Mouse (Mus musculus) limb, embryonic 12.5 days (tissue): ENCODE measurements around the gene Cbfa2t2. TPM values are rescaled to one million over a fixed set of nuclear protein-coding genes. Genes with fewer than 3 reads are reported as not detected.

ENCODE experiments used
- ATAC-seq: fragments of 200-750 bp; cut with Nextera tagmentation; 2 replicates; pipeline ENCODE4 v1.8.0; 2017; ENCODE audit warnings: low read depth, moderate TSS enrichment; ENCODE audit not compliant: insufficient number of reproducible peaks, insufficient read depth, low FRiP score, low TSS enrichment
- H3K27ac ChIP-seq: fragments of 300-500 bp; sonication (generic); 2 replicates; pipeline ENCODE4 v1.5.1; 2016; ENCODE audit warnings: mild to moderate bottlenecking, moderate library complexity
- H3K27me3 ChIP-seq: fragments of 300-500 bp; sonication (generic); 2 replicates; pipeline ENCODE4 v1.6.1; 2016; ENCODE audit warnings: mild to moderate bottlenecking, moderate library complexity
- H3K36me3 ChIP-seq: fragments of 300-500 bp; sonication (generic); 2 replicates; pipeline ENCODE4 v1.6.1; 2016; ENCODE audit warnings: mild to moderate bottlenecking, moderate library complexity
- H3K4me1 ChIP-seq: fragments of 300-500 bp; sonication (generic); replicated peaks from 2 replicates; pipeline ENCODE4 v1.6.1; 2016
- H3K4me2 ChIP-seq: fragments of 300-500 bp; sonication (generic); 2 replicates; pipeline ENCODE4 v1.6.1; 2016; ENCODE audit warnings: mild to moderate bottlenecking, moderate library complexity
- H3K4me3 ChIP-seq: fragments of 300-500 bp; sonication (generic); replicated peaks from 2 replicates; pipeline ENCODE4 v1.5.1; 2016; ENCODE audit warnings: mild to moderate bottlenecking
- H3K9ac ChIP-seq: fragments of 300-500 bp; sonication (generic); replicated peaks from 2 replicates; pipeline ENCODE4 v1.6.1; 2016; ENCODE audit warnings: mild to moderate bottlenecking, moderate library complexity
- H3K9me3 ChIP-seq: fragments of 300-500 bp; sonication (generic); 2 replicates; pipeline ENCODE4 v1.6.1; 2016; ENCODE audit warnings: mild to moderate bottlenecking, moderate library complexity
- WGBS: fragments of 180-500 bp; shearing (Covaris S2); methylation state at CpG from one replicate; pipeline ENCODE4 v1.1.7; 2016; 5-methylcytosine and 5-hydroxymethylcytosine counted together
- polyA plus RNA-seq: library from polyadenylated mRNA; unstranded; fragments of >200 nt; fragmentation: Nextera tagmentation; extraction: Ambion mirVana; gene quantifications from 2 replicates; pipeline ENCODE4 v1.2.1, GENCODE M21; 2016

The Cbfa2t2 gene
- polyA plus RNA-seq: 50.6 and 57.8 TPM in 2 replicates

GRCm38 (mm10) chr2:154436458-154437190 lies at the start of gene Cbfa2t2:
Gene Cbfa2t2 (plus strand): TSS chr2:154436481.
- Histone ChIP-seq H3K27ac (peak within 1 kb of the TSS; percentile 97), H3K27me3 (no peaks in the 10 kb centered on the region), H3K9me3 (no peaks in the 10 kb centered on the region), H3K4me1 (peaks cover 29% of the 10 kb centered on the region), H3K4me3 (peak within 1 kb of the TSS; percentile 92), H3K9ac (peak within 1 kb of the TSS; percentile 97), H3K36me3 (no peaks in the 10 kb centered on the region), H3K4me2 (peak within 1 kb of the TSS; percentile 57)
- peak; percentile 88 for ATAC-seq
- WGBS: under 1% methylated on average over 56 of the region's 70 CpGs

- ATAC-seq: no peak
- no peaks in the 10 kb centered on the region; the same call in 1 of the 2 replicates for H3K4me1 ChIP-seq
- no peak overlapping the region for H3K4me3 ChIP-seq
- H3K27me3 ChIP-seq: no peaks in the 10 kb centered on the region
- no peak overlapping the region for H3K27ac ChIP-seq
- no peaks in the 10 kb centered on the region for H3K36me3 ChIP-seq
- no peak overlapping the region for H3K9ac ChIP-seq
- no peak overlapping the region for H3K4me2 ChIP-seq
- H3K9me3 ChIP-seq: no peaks in the 10 kb centered on the region
- 73% methylated on average over 11 of the region's 11 CpGs for WGBS
Measured at GRCm38 (mm10) chr2:154390180-154390964, 45.9 kb upstream of the Cbfa2t2 start.

- WGBS: 82% methylated on average over 3 of the region's 3 CpGs
Measured at GRCm38 (mm10) chr2:154394602-154395001, 41.7 kb upstream of the Cbfa2t2 start.

GRCm38 (mm10) chr2:154396529-154396928 lies 39.8 kb upstream of the Cbfa2t2 start:
- H3K4me2 ChIP-seq: no peak overlapping the region
- no peak overlapping the region for H3K27ac ChIP-seq
- no peaks in the 10 kb centered on the region for H3K36me3 ChIP-seq
- H3K4me1 ChIP-seq: no peaks in the 10 kb centered on the region
- no peak overlapping the region for H3K4me3 ChIP-seq
- no peak for ATAC-seq
- H3K9ac ChIP-seq: no peak overlapping the region
- no peaks in the 10 kb centered on the region for H3K9me3 ChIP-seq
- H3K27me3 ChIP-seq: no peaks in the 10 kb centered on the region
- 78% methylated on average over 2 of the region's 2 CpGs for WGBS

More at GRCm38 (mm10) chr2:154394602-154395001, 41.7 kb upstream of the Cbfa2t2 start:
- Histone ChIP-seq H3K9ac (no peak overlapping the region), H3K27ac (no peak overlapping the region), H3K4me1 (no peaks in the 10 kb centered on the region; the same call in 1 of the 2 replicates), H3K27me3 (no peaks in the 10 kb centered on the region), H3K9me3 (no peaks in the 10 kb centered on the region), H3K4me2 (no peak overlapping the region), H3K36me3 (no peaks in the 10 kb centered on the region), H3K4me3 (no peak overlapping the region)
- ATAC-seq: no peak

- WGBS: 86% methylated on average over 7 of the region's 7 CpGs
- no peak for ATAC-seq
Measured at GRCm38 (mm10) chr2:154398267-154398666, 38.0 kb upstream of the Cbfa2t2 start.

GRCm38 (mm10) chr2:154399325-154399724 lies 37.0 kb upstream of the Cbfa2t2 start:
- Histone ChIP-seq H3K4me3 (no peak overlapping the region), H3K4me2 (no peak overlapping the region), H3K9ac (no peak overlapping the region), H3K27me3 (no peaks in the 10 kb centered on the region), H3K4me1 (peaks cover 10% of the 10 kb centered on the region), H3K9me3 (no peaks in the 10 kb centered on the region), H3K27ac (no peak overlapping the region), H3K36me3 (no peaks in the 10 kb centered on the region)
- 73% methylated on average over 2 of the region's 2 CpGs for WGBS
- no peak for ATAC-seq

More at GRCm38 (mm10) chr2:154398267-154398666, 38.0 kb upstream of the Cbfa2t2 start:
- Histone ChIP-seq H3K36me3 (no peaks in the 10 kb centered on the region), H3K4me3 (no peak overlapping the region), H3K9me3 (no peaks in the 10 kb centered on the region), H3K4me1 (peaks cover 8% of the 10 kb centered on the region), H3K27me3 (no peaks in the 10 kb centered on the region), H3K4me2 (no peak overlapping the region), H3K27ac (no peak overlapping the region), H3K9ac (no peak overlapping the region)

GRCm38 (mm10) chr2:154401976-154402375 lies 34.3 kb upstream of the Cbfa2t2 start:
- Histone ChIP-seq H3K9me3 (no peaks in the 10 kb centered on the region), H3K4me3 (no peak overlapping the region), H3K9ac (no peak overlapping the region), H3K36me3 (no peaks in the 10 kb centered on the region), H3K4me1 (peaks cover 23% of the 10 kb centered on the region), H3K27me3 (peaks cover 5% of the 10 kb centered on the region), H3K27ac (no peak overlapping the region), H3K4me2 (no peak overlapping the region)
- WGBS: 50% methylated on average over 1 of the region's 1 CpGs
- ATAC-seq: no peak

- Histone ChIP-seq H3K27ac (0 out of 2 replicates have a peak overlapping the region, but pooled peaks have one; percentile 20), H3K36me3 (no peaks in the 10 kb centered on the region), H3K4me2 (no peak overlapping the region), H3K27me3 (peaks cover 13% of the 10 kb centered on the region), H3K4me3 (no peak overlapping the region), H3K9ac (no peak overlapping the region), H3K4me1 (peaks cover 26% of the 10 kb centered on the region), H3K9me3 (no peaks in the 10 kb centered on the region)
- ATAC-seq: no peak
- 30% methylated on average over 7 of the region's 7 CpGs for WGBS
Measured at GRCm38 (mm10) chr2:154402811-154403210, 33.5 kb upstream of the Cbfa2t2 start.

GRCm38 (mm10) chr2:154405447-154405994 lies 30.8 kb upstream of the Cbfa2t2 start:
- Histone ChIP-seq H3K4me2 (peak overlapping the region; percentile 2), H3K4me3 (no peak overlapping the region), H3K27ac (peak overlapping the region; percentile 25; the same call in 1 of the 2 replicates), H3K4me1 (peaks cover 26% of the 10 kb centered on the region), H3K9ac (no peak overlapping the region), H3K27me3 (peaks cover 30% of the 10 kb centered on the region), H3K36me3 (no peaks in the 10 kb centered on the region), H3K9me3 (no peaks in the 10 kb centered on the region)
- WGBS: 39% methylated on average over 5 of the region's 5 CpGs
- ATAC-seq: no peak

GRCm38 (mm10) chr2:154407063-154407642 lies 29.1 kb upstream of the Cbfa2t2 start:
- 0 out of 2 replicates have a peak overlapping the region, but pooled peaks have one; percentile 36 for H3K27ac ChIP-seq

More at GRCm38 (mm10) chr2:154407063-154407642, 29.1 kb upstream of the Cbfa2t2 start:
- peak overlapping the region; percentile 76 for H3K9ac ChIP-seq
- H3K9me3 ChIP-seq: no peaks in the 10 kb centered on the region
- H3K27me3 ChIP-seq: peaks cover 31% of the 10 kb centered on the region
- H3K36me3 ChIP-seq: no peaks in the 10 kb centered on the region
- peak overlapping the region; percentile 88 for H3K4me2 ChIP-seq
- peaks cover 26% of the 10 kb centered on the region for H3K4me1 ChIP-seq
- H3K4me3 ChIP-seq: peak overlapping the region; percentile 74
- ATAC-seq: no peak
- WGBS: 34% methylated on average over 11 of the region's 11 CpGs
